Mouse (Mus musculus): ENCODE measurements around the gene C2cd5.
"Not testable (repeated sequence)": the region's sequence is repeated elsewhere in the genome, so short reads cannot be mapped to it uniquely, and the experiment has no call there.

The C2cd5 gene

DNA sequence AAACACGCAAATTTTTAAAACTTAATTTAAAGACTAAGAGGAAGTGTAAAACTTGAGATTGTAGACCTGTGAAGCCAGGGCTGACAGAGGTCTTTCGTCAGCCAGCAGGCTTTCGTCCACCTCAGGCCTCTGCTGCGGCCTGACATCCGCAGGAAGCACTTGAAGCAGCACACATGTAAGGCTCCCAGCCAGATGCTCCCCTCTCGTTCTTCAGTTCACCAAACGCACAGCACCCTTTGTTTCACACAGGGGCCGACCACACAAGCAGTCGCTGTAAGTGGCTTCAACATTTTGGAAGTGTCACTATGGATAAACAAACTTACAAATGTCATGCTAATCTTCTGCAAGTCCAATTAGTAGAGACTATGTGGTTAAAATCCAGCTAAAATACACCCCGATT, 72.5 kb downstream of the C2cd5 start:
- in situ Hi-C loops (cut with MboI, MseI), result no loop called here

DNA sequence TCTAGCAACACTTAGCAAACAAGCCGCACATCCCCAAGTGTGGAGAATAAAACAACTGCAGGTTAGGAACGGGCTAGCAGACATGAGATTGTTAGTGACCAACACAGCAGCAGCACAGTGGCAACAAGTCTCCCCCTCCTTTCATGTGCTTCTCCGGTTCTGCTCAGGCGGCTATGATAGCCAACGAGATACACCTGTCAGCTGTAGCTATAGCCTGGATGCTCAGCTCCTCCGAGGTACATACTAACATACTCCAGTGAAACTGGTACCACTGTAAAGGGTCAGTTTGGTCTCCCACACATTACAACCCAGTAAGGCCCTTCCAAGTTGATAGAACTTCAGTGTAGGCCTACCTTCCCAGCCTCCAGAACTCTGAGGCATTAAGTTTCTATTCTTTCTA, 76.2 kb downstream of the C2cd5 start:
- in situ Hi-C loops (cut with MboI, MseI), result no loop called here

DNA sequence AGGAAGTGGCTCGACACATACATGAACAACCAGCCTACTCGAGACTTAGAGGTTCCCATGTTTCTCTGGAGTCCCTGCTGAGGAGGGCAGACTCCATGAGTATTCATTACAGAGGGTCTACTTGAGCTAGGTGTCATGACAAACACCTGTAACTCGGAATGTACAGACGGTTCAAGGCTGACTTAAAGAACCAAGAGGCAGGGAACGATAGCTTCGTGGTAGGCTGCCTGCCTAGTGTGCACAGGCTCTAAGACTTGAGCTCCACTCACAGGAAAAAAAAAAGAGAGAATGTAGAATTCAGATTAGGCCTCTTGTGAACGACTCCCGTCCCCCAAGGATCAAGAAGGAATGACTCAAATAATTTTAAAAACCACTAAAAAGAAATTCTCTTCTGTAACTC, 78.2 kb downstream of the C2cd5 start:
- in situ Hi-C loops (cut with MboI, MseI), result no loop called here

DNA sequence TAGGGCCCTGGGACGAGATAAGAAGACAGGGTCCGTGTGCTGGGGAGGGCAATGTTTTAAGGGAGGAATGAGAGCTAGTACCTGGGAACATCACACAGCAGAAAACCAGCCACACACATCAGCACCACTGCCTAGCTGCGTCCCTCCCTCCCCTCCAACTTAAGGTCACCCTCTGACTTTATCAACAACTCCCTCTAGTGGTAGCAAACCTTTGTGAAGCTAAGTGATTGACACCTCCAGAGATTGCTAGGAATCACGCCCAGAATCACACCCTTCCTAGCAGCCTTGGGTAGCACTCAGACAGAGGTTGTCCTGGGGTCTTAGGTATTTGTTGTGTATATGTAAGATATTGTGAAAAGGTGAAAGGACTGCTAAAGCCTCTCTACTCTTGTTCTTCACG, 79.3 kb downstream of the C2cd5 start:
- in situ Hi-C loops (cut with MboI, MseI), result no loop called here

DNA sequence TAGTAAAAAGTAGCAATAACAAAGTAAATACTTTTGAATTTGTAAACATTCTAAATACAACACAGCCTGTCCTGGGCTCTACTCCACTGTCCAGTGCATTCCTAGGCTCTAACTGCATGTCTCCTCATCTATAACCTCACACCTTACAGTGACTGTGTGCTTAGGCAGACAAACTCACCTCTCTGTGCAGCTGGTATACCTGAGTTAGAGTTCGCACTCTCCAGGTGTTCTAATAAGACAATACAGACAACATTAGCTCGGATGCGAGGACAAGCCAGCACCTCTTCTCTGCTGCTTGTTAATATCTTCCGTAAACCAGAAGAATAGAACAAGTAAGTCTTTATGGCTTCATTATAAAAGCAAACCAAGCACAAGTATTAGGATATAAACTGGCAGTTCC, 79.8 kb downstream of the C2cd5 start:
- in situ Hi-C loops (cut with MboI, MseI), result no loop called here

DNA sequence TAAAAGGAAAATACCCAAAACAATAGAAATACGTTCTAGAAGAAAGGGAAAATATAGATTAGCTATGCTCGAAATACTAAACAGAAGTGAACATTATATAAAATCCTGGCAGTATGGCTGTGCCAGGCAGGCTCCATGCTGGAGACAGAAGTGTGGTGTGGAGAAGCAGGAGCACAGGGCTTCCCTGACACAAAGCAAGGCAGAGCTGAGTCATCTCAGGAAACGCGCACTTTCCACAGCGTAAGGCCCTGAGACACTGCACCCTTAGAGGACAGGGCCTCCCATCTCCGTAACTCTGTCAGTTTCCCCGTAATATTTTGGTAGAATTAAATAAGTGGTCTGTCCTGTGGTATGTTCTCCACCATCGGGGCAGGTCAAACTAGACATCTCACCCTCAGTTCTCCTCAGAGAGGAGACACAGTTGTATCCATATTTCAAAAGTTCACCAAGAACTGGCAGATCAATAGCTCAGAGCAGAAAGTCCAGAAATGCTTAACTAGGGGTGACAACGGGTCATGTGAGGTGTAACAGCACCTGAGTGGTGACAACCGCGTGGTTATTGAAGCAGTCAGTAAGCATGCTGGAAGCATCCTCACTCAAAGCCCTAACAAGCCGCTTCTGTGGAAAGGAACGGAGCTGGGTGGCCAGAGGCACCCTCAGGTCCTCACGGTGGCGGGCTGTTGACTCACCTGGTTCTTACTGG, 87.3 kb downstream of the C2cd5 start:
- in situ Hi-C loops (cut with MboI, MseI), result no loop called here

DNA sequence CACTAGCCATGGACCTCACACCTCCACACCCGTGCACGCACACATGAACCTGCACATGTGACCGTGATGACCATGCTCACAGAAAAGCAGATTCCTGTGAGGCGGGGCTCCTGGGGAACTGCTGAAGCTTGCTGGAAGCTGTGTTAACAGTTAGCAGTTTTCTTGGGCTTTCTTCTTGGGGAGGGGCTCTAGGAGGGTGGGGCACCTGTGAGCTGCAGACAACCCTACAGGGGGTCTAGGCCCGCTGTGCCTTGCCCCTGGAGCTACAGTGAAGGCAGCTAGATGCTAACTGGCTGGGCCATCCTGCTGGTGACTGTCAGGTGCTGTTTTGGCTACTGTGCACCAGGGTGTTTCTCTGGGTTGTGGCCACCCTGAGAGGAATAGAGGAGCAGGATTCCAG, 91.1 kb downstream of the C2cd5 start:
- in situ Hi-C loops (cut with MboI, MseI), result no loop called here

DNA sequence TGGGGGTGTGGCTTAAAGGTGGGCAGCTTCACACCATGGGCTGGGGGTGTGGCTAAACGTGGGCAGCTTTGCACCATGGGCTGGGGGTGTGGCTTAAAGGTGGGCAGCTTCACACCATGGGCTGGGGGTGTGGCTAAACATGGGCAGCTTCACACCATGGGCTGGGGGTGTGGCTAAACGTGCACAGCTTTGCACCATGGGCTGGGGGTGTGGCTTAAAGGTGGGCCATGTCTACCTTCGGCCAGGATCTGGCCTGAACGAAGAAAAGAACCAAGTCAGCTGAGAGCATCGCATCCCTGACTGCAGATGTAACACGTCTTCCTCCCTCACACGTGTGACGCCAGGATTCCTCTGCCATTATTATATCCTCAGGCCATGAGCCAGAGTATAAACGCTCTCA, 94.7 kb downstream of the C2cd5 start:
- in situ Hi-C loops (cut with MboI, MseI), result not testable (repeated sequence)

DNA sequence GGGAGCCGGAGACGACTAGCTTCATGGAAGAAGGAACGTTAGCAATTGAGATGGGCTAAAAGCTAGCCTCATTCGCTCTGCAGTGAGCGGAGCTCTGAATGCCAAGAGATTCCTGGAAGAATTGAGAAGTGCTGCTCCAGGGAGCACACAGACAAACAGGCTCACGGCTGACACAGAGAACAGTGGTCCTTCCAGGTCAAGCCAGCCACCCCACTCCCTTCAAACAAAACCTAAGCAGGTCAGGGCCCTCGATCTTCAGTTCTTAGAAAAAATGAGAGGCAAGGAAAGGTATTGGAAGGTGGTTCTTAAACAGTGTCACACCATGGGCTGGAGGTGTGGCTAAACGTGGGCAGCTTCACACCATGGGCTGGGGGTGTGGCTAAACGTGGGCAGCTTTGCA, 95.1 kb downstream of the C2cd5 start:
- in situ Hi-C loops (cut with MboI, MseI), result no loop called here

DNA sequence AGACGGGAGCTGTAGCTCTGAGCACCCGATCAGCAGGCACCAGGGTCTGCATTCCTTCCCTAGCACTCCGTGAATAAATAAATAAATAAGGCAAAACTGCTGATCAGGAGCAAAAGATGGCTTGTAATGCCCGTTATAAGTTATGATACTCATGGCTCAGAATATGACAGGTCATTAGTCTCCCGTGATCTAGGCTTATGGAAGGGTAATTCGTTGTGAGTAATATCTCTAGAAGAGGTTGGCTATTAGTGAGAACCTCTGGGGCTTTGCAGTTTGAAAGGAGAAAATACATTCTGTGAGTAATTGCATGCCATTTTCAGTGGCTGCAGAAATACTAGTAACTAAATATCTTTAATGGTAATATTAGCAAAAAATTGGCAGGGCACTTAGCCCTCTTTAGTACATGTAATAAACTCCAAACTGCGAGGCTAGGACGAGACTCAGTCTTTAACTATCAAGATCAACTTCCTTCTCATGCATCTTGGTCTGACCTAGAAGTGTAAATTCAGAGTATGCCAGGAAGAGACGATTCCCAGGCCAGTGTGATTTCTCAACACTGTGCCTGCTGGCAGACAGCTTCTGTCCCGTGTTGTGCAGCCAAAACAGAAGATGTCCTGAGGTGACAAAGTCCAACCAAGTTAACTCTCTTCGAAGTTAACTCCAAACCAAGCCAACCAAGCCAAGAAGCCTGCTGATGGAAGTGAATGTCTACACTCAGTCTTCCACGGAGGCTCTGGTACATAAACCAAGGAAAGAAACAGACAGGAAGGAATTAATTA, 101.5 kb downstream of the C2cd5 start:
- in situ Hi-C loops (cut with MboI, MseI), result loop anchor here in 1 of 2 experiments (25.0 kb wide), 1 partner anchor 1511 kb away; no protein-coding TSS in a partner anchor

DNA sequence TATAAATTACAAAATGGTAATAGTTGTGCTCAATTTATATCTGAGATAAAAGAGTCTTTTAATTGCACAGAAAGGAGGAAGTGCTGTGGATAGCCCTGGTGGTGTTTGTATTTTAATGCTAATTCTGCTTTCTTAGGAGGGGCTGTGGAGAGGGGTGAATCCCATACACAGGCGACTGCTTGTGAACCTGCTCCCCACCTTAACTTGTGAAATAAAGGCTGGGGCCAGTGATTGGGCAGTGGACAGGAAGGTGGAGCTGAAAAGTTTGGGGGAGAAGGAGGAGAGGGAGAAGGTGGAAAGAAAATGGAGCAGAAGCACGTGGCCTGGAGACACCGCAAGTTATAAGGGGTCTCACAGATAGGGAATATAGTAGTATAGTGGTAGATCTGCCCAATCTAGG, 103.1 kb downstream of the C2cd5 start:
- in situ Hi-C loops (cut with MboI, MseI), result loop anchor here in 1 of 2 experiments (25.0 kb wide), 1 partner anchor 1510 kb away; no protein-coding TSS in a partner anchor

DNA sequence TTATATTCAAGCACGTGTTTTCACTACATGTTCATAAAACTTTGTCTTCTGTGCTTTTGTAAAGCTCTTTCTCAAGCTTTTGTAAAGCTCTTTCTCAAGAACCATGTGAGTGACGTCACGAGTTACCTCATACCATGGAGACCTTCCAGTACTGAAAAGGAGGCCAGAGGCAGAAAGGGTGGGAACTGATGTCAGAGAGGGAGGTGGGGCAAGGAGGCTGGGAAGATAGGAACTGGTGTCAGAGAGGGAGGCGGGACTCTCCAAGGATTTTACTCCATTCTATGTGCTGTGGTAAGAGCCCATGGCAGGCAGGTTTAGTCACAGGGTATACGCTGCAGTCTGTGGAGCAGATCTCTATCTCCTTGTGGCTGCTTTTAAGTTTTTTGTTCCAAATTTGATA, 104.4 kb downstream of the C2cd5 start:
- in situ Hi-C loops (cut with MboI, MseI), result loop anchor here in 1 of 2 experiments (25.0 kb wide), 1 partner anchor 1508 kb away; no protein-coding TSS in a partner anchor

DNA sequence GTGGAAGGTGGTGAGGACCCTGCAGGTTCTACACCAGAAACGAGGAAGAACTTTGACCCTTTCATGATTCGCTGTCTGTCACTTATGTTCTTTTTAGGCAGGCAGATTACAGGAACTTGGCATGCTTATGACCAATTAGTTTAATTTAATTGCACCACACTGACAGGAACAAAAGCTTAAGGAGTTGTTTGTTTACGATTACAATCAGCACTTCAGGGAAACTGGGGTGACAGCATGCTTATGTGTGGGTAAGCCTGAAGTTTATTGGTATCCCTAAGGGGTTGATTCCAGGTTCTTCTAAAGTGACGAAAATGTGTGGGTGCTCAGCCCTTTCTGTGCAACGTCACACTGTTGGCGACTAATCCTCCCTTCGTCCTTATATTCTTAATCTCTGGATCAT, 105.1 kb downstream of the C2cd5 start:
- in situ Hi-C loops (cut with MboI, MseI), result loop anchor here in 1 of 2 experiments (25.0 kb wide), 1 partner anchor 1508 kb away; no protein-coding TSS in a partner anchor

DNA sequence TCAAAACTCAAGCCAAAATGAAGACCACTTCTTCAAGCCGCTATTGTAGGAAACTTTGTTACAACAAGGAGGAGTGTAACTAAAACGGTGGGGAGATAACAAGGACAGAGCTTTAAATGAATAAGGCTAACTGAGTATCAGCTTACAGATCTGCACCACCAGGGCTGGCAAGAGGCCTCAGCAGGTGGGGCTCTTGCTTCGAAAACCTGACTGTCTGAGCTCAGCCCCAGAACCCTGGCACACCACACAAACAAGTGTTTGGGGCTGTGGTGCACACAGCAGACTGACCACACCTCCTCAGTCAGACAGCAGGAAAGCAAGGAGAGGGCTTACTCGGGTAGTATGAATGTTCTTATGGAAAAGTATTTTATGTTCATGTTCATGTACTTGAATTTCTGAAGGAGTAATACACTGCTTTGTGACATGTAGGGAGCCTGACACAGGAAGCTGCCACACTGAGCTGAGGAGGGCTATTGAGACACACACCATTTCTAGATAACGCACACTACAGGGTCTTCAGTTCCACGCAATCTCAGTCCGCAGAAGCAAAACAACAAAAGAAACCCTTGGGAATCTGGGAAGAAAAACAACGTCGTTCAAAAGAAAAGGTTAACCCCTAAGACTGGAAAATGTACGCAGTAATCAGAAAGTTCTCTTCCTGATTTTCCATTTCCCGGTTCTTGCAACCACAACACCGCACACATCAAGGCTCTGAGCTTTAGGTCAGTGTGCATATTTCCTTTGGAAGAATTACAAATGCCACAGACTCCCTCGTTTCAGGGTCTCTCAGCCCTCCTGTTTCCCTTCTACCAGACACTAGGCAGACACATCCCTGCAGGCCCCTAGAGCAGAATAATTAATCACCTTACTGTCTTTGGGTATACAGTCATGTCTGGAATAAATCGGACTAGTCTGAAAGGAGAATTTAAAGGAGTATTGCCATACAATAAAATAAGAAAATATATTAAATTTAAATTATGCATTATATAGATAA, 105.9 kb downstream of the C2cd5 start:
- in situ Hi-C loops (cut with MboI, MseI), result loop anchor here in 1 of 2 experiments (25.0 kb wide), 1 partner anchor 1507 kb away; no protein-coding TSS in a partner anchor

DNA sequence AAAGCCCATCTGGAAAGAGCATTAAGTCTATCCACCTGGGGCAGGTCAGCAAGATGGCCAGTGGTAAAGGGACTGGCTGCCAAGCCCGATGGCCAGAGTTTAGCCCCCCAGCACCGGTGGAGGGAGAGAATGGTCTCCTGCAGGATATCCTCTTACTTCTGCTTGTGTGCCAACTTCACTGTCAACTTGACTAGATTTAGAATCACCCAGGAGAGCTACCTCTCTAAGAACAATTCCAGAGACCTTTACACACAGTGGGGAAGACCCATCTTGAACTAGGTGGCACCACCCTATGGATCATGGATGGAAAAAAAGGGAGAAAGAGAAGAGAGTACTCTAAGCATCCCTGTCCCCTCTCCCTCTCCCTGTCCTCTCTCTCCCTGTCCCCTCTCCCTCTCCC, 107.0 kb downstream of the C2cd5 start:
- in situ Hi-C loops (cut with MboI, MseI), result loop anchor here in 1 of 2 experiments (25.0 kb wide), 1 partner anchor 1506 kb away; no protein-coding TSS in a partner anchor

DNA sequence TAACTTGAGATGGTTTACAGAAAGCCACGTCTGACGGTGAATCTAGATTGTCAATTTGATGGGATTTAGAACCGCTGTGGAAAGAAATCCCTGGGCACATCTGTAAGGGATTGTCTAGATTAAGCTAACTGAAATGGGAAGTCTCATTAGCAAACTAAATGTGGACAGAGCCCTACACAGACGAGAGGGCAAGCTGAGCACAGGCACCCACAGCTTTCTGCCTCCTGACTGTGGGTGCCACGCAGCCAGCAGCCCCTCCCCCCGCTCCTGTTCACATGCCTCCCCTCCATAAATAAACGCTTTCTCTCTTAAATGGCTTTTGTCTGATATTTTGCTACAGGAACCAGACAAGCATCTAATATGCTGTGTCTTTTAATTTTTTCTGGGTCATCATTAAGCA, 107.8 kb downstream of the C2cd5 start:
- in situ Hi-C loops (cut with MboI, MseI), result loop anchor here in 1 of 2 experiments (25.0 kb wide), 1 partner anchor 1505 kb away; no protein-coding TSS in a partner anchor

DNA sequence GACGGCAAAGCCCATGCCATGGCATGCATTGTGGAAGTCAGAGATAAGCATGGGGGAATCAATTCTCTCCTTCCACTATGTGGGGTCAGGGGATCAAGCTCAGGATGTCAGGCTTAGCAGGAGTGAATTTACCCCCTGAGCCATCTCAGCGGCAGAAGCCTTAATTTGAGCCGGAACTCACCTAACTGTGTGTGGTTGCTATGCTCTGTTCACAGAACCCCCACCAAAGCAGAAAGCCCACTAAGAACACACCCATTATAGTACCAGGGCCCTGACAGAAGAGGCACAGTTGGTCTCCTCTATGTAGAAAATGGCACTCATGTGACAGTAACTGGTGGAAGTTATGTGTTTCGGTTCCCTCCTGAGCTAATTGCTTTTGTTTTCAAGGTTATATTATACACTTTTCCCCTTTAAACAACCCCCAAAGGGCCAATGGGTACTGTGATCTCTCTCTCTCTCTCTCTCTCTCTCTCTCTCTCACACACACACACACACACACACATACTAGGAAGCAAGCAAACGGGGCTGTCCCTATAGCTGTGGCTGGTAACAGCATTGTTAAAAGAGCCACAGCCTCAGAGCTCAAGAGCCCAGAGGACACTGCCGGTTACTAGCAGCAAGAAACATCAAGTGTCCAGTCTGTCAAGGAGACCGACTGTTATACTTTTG, 108.4 kb downstream of the C2cd5 start:
- in situ Hi-C loops (cut with MboI, MseI), result loop anchor here in 1 of 2 experiments (25.0 kb wide), 1 partner anchor 1504 kb away; no protein-coding TSS in a partner anchor

DNA sequence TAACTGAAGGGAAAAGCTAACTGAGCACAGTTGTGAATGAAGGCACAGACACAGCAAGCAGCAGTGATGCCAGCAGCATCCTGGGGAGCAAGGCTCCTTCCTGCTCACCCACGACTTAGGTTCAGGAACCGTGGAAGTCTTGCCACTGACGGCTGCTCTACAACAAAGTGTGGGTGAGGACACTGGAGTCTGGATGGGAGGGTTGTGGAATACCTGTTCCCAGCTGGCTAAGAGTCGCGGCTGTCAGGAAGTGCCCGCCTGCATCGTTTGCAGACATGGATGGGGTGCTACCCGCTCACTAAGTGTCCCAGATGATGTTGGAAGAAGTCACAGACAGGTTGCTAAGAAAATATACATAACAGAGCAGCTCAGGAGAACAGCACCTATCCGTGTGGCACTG, 109.4 kb downstream of the C2cd5 start:
- in situ Hi-C loops (cut with MboI, MseI), result loop anchor here in 1 of 2 experiments (25.0 kb wide), 1 partner anchor 1503 kb away; no protein-coding TSS in a partner anchor

DNA sequence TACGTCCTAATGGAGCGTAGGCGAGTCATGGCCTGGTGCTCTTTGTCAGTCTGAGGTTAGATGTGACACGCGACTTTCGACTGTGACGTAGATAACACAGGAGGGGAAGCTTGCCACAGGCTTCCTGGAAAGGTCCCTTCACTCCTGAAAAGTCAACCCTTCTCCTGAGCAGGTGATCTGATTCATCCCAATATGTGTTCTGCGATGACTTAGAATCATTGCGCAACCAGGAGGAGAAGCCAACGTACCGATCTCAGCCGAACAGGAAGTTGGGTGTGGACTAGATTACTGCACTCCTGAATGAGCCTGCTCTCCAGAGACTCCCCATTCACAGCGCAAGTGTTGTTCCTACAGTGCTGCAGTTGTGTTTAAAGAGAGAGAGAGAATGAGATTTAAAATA, 110.4 kb downstream of the C2cd5 start:
- in situ Hi-C loops (cut with MboI, MseI), result loop anchor here (10.0 to 25.0 kb wide), 2 partner anchors 1045 to 1502 kb away; no protein-coding TSS in a partner anchor

DNA sequence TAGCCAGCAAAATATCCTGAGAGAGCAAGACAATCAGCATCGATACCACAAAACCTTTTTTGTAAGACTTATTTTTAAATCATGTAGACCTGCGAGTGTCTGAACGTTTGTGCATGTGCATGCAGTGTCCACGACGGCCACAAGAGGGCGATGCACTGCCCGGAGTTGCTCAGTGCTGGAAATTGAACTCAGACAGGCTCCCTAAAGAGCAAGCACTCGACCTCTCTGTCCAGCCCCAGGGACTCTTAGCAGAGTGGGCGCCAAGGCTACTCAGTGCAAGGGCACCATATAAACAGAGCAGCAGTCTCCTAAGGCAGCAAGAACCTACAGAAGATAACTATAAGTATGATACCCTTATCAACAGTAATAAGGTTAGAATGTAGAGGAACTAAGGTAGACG, 111.2 kb downstream of the C2cd5 start:
- in situ Hi-C loops (cut with MboI, MseI), result loop anchor here (10.0 to 25.0 kb wide), 2 partner anchors 1046 to 1501 kb away; no protein-coding TSS in a partner anchor

Measured in T-helper 17 cell (primary cell).